Mouse (Mus musculus): ENCODE measurements around the gene Cog7. TPM values are rescaled to one million over a fixed set of nuclear protein-coding genes. Genes with fewer than 3 reads are reported as not detected.

The Cog7 gene
- polyA plus RNA-seq, 1 experiment, result 14.0 TPM

GRCm38 (mm10) chr7:121864858-121865585, 116.5 kb downstream of the Cog7 start, which contains the start of gene Scnn1b:
Scnn1b (plus strand) TSS chr7:121865038.
- TF ChIP-seq CTCF (IDR thresholded peaks at IDR 0.05; ENCODE audit: borderline replicate concordance, insufficient read depth, low read length) (no peak), POLR2A (IDR thresholded peaks at IDR 0.05; ENCODE audit: low read depth, low read length) (no peak)
- H3K4me1 ChIP-seq (ENCODE audit: control insufficient read depth, insufficient read depth, low read length), result no peaks in the 10 kb centered on the region
- no peak within 1 kb of the TSS for H3K4me3 ChIP-seq (ENCODE audit: insufficient read depth, low read length)
- no peak within 1 kb of the TSS for H3K27ac ChIP-seq (ENCODE audit: insufficient read depth, low read length)

DNA sequence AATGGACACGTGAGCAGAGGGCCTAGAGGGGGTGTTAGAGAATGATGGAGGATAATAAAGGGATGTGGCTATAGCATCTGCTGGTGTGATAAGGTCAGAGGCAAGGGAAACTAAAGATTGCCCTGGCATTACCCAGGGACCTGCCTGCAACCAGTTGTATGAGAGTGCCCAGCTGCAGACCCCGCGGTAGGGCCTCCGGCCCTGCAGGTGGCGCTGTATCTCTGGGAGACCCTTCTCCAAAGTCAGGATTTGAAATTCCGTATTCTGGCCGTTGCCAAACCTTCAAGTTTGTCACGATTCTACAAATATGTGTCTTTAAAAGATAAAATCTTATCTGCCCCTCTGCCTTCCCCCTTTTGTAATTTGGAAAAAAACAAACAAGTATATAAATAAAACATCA, 122.6 kb downstream of the Cog7 start:
- H3K4me1 ChIP-seq (ENCODE audit: control insufficient read depth, insufficient read depth, low read length), result no peaks in the 10 kb centered on the region
- no peak overlapping the region for H3K4me3 ChIP-seq (ENCODE audit: insufficient read depth, low read length)
- no peak overlapping the region for H3K27ac ChIP-seq (ENCODE audit: insufficient read depth, low read length)
- TF ChIP-seq CTCF (IDR thresholded peaks at IDR 0.05; ENCODE audit: borderline replicate concordance, insufficient read depth, low read length), result no peak
- TF ChIP-seq POLR2A (IDR thresholded peaks at IDR 0.05; ENCODE audit: low read depth, low read length), result no peak

GRCm38 (mm10) chr7:121857177-121857884, 124.2 kb downstream of the Cog7 start:
- Histone ChIP-seq H3K27ac (ENCODE audit: insufficient read depth, low read length) (no peak overlapping the region), H3K4me1 (ENCODE audit: control insufficient read depth, insufficient read depth, low read length) (no peaks in the 10 kb centered on the region), H3K4me3 (ENCODE audit: insufficient read depth, low read length) (no peak overlapping the region)
- TF ChIP-seq CTCF (IDR thresholded peaks at IDR 0.05; ENCODE audit: borderline replicate concordance, insufficient read depth, low read length), result no peak
- no peak for TF ChIP-seq POLR2A (IDR thresholded peaks at IDR 0.05; ENCODE audit: low read depth, low read length)

DNA sequence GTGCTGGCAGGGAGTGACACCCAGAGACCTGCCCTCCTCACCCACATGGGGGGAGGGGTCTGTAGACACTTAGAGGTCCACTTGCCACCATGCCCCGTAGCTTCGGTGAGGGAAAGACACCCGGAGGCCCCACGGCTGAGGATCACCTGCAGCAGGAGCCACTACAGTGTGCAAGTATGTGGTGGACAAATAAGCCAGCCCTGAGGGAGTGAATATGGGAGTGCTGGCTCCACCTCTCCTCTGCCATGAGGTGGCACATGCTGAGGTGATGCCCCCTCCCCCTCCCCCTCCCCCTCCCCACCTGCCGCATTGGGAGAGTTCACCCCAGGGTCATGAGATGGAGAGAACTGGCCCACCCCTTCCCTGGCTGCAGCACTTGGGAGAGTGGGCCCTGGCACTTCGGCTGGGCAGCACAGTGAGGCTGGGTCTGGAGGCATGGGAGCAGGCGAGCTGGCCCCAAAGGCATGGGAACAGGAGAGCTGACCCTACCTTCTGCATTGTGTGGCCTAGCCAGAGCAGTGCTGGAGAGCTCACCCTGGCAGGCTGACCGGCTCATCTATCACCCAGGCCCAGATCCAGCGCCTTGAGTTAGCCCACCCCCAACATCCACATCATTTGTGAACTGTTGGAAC, 132.9 kb downstream of the Cog7 start:
- H3K4me1 ChIP-seq (ENCODE audit: control insufficient read depth, insufficient read depth, low read length), result no peaks in the 10 kb centered on the region
- no peak overlapping the region for H3K4me3 ChIP-seq (ENCODE audit: insufficient read depth, low read length)
- TF ChIP-seq POLR2A (IDR thresholded peaks at IDR 0.05; ENCODE audit: low read depth, low read length) (no peak), CTCF (IDR thresholded peaks at IDR 0.05; ENCODE audit: borderline replicate concordance, insufficient read depth, low read length) (no peak)
- H3K27ac ChIP-seq (ENCODE audit: insufficient read depth, low read length), result no peak overlapping the region

DNA sequence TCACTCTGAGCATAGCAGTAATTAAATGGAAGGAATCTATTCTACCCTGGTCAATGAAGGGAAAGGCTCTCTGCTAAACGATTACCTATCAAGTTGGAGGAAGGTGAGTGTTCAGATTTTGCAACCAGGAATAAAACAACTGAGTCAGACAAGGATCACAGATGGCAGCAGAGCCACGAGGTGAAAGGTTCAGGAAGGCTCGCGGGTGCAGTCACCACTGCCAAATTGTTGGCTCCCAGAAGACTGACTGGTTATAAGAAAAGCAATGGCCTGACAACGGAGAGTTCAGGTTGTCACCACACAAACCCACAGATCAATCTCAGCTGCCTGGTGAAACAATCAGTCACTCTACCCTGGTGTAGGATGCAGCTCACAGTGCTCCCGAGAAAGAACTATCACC, 135.5 kb downstream of the Cog7 start:
- H3K4me1 ChIP-seq (ENCODE audit: control insufficient read depth, insufficient read depth, low read length), result no peaks in the 10 kb centered on the region
- no peak overlapping the region for H3K27ac ChIP-seq (ENCODE audit: insufficient read depth, low read length)
- no peak for TF ChIP-seq POLR2A (IDR thresholded peaks at IDR 0.05; ENCODE audit: low read depth, low read length)
- TF ChIP-seq CTCF (IDR thresholded peaks at IDR 0.05; ENCODE audit: borderline replicate concordance, insufficient read depth, low read length), result no peak
- H3K4me3 ChIP-seq (ENCODE audit: insufficient read depth, low read length), result no peak overlapping the region

DNA sequence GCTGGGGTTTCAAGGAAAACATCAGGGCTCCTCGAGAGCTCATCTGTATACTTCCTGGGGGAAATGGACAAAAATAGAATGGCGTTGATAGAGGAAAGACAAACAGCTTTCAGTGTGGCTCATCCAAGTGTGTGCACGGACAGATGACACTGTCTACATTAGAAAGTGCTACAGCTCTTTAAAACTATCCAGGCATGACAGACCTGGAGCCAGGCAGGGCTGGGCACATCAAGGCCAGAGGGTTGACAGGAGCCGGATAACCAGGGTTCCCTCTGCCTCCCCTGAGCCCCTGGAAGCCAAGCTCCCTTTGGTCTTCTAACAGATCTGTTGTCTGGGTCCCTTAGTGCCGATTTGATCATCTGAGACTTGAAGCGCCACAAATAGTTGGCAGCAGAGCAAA, 139.3 kb downstream of the Cog7 start:
- TF ChIP-seq POLR2A (IDR thresholded peaks at IDR 0.05; ENCODE audit: low read depth, low read length) (no peak), CTCF (IDR thresholded peaks at IDR 0.05; ENCODE audit: borderline replicate concordance, insufficient read depth, low read length) (no peak)
- Histone ChIP-seq H3K4me3 (ENCODE audit: insufficient read depth, low read length) (no peak overlapping the region), H3K4me1 (ENCODE audit: control insufficient read depth, insufficient read depth, low read length) (no peaks in the 10 kb centered on the region), H3K27ac (ENCODE audit: insufficient read depth, low read length) (no peak overlapping the region)

DNA sequence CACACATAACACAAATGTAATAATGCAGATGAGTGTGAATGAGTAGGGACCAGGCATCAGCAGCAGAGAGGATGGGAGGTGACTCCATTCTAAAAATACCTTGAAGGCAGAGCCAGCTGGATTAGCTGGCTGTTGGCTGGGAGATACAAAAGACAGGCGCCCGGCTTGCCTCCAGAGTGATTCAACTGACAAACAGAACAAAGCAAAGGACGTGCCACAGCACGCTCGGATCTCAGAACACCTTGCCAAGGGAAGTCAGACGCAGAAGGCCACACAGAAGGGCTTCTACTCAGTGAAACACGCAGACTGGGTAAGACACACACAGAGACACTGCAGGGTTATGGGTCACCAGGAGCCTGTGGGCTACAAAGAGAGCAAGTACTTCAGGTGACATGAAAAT, 140.7 kb downstream of the Cog7 start:
- no peaks in the 10 kb centered on the region for H3K4me1 ChIP-seq (ENCODE audit: control insufficient read depth, insufficient read depth, low read length)
- no peak overlapping the region for H3K27ac ChIP-seq (ENCODE audit: insufficient read depth, low read length)
- TF ChIP-seq POLR2A (IDR thresholded peaks at IDR 0.05; ENCODE audit: low read depth, low read length), result no peak
- no peak for TF ChIP-seq CTCF (IDR thresholded peaks at IDR 0.05; ENCODE audit: borderline replicate concordance, insufficient read depth, low read length)
- H3K4me3 ChIP-seq (ENCODE audit: insufficient read depth, low read length), result no peak overlapping the region

DNA sequence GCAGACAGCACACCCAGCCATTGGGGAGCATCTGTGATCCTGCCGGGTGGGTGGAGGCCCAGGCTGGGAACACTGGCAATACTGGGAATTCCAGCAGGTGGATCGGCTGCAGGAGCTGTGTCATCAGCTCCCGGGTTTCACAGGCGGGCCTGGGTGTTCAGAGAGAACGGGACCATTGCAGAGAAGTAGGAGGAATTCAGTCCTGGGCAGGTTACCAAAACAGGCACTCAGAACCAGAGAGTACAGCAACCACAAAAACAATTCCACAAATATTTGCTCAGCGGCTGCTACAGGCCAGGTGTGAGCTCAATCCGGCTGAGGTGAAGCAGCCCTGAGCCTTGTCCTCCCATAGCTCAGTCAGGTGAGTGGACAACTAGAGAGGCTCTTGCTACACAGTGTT, 144.7 kb downstream of the Cog7 start:
- H3K27ac ChIP-seq (ENCODE audit: insufficient read depth, low read length), result no peak overlapping the region
- no peaks in the 10 kb centered on the region for H3K4me1 ChIP-seq (ENCODE audit: control insufficient read depth, insufficient read depth, low read length)
- H3K4me3 ChIP-seq (ENCODE audit: insufficient read depth, low read length), result no peak overlapping the region
- TF ChIP-seq POLR2A (IDR thresholded peaks at IDR 0.05; ENCODE audit: low read depth, low read length), result no peak
- TF ChIP-seq CTCF (IDR thresholded peaks at IDR 0.05; ENCODE audit: borderline replicate concordance, insufficient read depth, low read length), result no peak

DNA sequence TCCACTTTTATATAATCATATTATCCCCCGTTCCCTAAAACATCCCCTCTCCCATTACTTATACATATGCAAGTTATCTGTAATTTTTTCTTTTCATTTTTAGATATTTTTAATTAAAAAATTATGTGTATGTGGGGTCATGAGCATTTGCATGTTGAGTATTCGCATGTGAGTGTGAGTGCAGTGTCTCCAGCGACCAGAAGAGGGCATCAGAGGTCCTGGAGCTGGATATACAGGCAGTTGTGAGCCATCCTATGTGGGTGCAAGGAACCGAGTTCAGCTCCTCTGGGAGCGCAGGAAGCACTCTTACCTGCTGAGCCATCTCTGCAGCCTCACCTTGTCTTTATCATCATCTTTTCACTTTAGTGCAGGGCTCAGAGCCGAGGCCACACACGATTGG, 146.1 kb downstream of the Cog7 start:
- Histone ChIP-seq H3K27ac (ENCODE audit: insufficient read depth, low read length) (no peak overlapping the region), H3K4me3 (ENCODE audit: insufficient read depth, low read length) (no peak overlapping the region), H3K4me1 (ENCODE audit: control insufficient read depth, insufficient read depth, low read length) (no peaks in the 10 kb centered on the region)
- TF ChIP-seq POLR2A (IDR thresholded peaks at IDR 0.05; ENCODE audit: low read depth, low read length), result no peak
- no peak for TF ChIP-seq CTCF (IDR thresholded peaks at IDR 0.05; ENCODE audit: borderline replicate concordance, insufficient read depth, low read length)

Other genes with a start within 250 kb of the Cog7 start
- gene Scnn1g, start 247.2 kb downstream of the Cog7 start, polyA plus RNA-seq (2011; ENCODE audit: insufficient read length, low read depth, missing spikeins), result not detected in 2 replicates
- gene Scnn1b, start 116.7 kb downstream of the Cog7 start, polyA plus RNA-seq (2011; ENCODE audit: insufficient read length, low read depth, missing spikeins), result not detected in 2 replicates
- gene Gga2, start 39.5 kb upstream of the Cog7 start, polyA plus RNA-seq (2011; ENCODE audit: insufficient read length, low read depth, missing spikeins), result 48.8 and 60.1 TPM in 2 replicates
- 47.0 and 50.0 TPM in 2 replicates for gene Ubfd1, start 85.5 kb upstream of the Cog7 start, polyA plus RNA-seq (2011; ENCODE audit: insufficient read length, low read depth, missing spikeins)
- gene Ears2, start 85.6 kb upstream of the Cog7 start, polyA plus RNA-seq (2011; ENCODE audit: insufficient read length, low read depth, missing spikeins), result 4.0 and 4.2 TPM in 2 replicates
- 137 and 149 TPM in 2 replicates for gene Ndufab1, start 120.2 kb upstream of the Cog7 start, polyA plus RNA-seq (2011; ENCODE audit: insufficient read length, low read depth, missing spikeins)
- gene Palb2, start 151.3 kb upstream of the Cog7 start, polyA plus RNA-seq (2011; ENCODE audit: insufficient read length, low read depth, missing spikeins), result 4.0 and 4.8 TPM in 2 replicates
- 80.2 and 83.0 TPM in 2 replicates for gene Dctn5, start 151.3 kb upstream of the Cog7 start, polyA plus RNA-seq (2011; ENCODE audit: insufficient read length, low read depth, missing spikeins)
- 36.6 and 44.3 TPM in 2 replicates for gene Plk1, start 177.7 kb upstream of the Cog7 start, polyA plus RNA-seq (2011; ENCODE audit: insufficient read length, low read depth, missing spikeins)
- not detected in 2 replicates for gene Ern2, start 204.5 kb upstream of the Cog7 start, polyA plus RNA-seq (2011; ENCODE audit: insufficient read length, low read depth, missing spikeins)
- gene Chp2, start 237.8 kb upstream of the Cog7 start, polyA plus RNA-seq (2011; ENCODE audit: insufficient read length, low read depth, missing spikeins), result not detected in 2 replicates